Mouse (Mus musculus) thymus, postnatal 10 days (tissue): ENCODE results near the gene Prkn.

Source experiments
- DNase-seq, 2 experiments: peaks; one replicate each; pipeline ENCODE4 v3.0.0; 2021; ENCODE audit warnings: low spot score in 2 of 2

Prkn gene

GRCm38 (mm10) chr17:11642328-11642727, 802.1 kb downstream of the Prkn start:
- no peak for DNase-seq

- DNase-seq = no peak
Measured at GRCm38 (mm10) chr17:11644016-11644415, 803.8 kb downstream of the Prkn start.

- DNase-seq = no peak
Measured at GRCm38 (mm10) chr17:11644873-11645464, 804.8 kb downstream of the Prkn start.

GRCm38 (mm10) chr17:11656397-11656796, 816.2 kb downstream of the Prkn start:
- no peak for DNase-seq

GRCm38 (mm10) chr17:11656878-11657277, 816.7 kb downstream of the Prkn start:
- DNase-seq = no peak

- DNase-seq = no peak
Measured at GRCm38 (mm10) chr17:11661898-11662297, 821.7 kb downstream of the Prkn start.

- DNase-seq = no peak
Measured at GRCm38 (mm10) chr17:11663437-11663836, 823.3 kb downstream of the Prkn start.

- DNase-seq = no peak
Measured at GRCm38 (mm10) chr17:11664610-11665345, 824.6 kb downstream of the Prkn start.

- no peak for DNase-seq
Measured at GRCm38 (mm10) chr17:11679716-11680115, 839.5 kb downstream of the Prkn start.

GRCm38 (mm10) chr17:11680456-11680855, 840.3 kb downstream of the Prkn start:
- DNase-seq = no peak

- DNase-seq = no peak
Measured at GRCm38 (mm10) chr17:11681825-11682372, 841.7 kb downstream of the Prkn start.

- no peak for DNase-seq
Measured at GRCm38 (mm10) chr17:11705005-11705404, 864.8 kb downstream of the Prkn start.

- DNase-seq = no peak
Measured at GRCm38 (mm10) chr17:11705761-11706160, 865.6 kb downstream of the Prkn start.

- DNase-seq = no peak
Measured at GRCm38 (mm10) chr17:11712066-11712465, 871.9 kb downstream of the Prkn start.

GRCm38 (mm10) chr17:11719801-11720200, 879.6 kb downstream of the Prkn start:
- no peak for DNase-seq

- DNase-seq = no peak
Measured at GRCm38 (mm10) chr17:11721906-11722305, 881.7 kb downstream of the Prkn start.

- DNase-seq = no peak
Measured at GRCm38 (mm10) chr17:11722478-11722877, 882.3 kb downstream of the Prkn start.

- no peak for DNase-seq
Measured at GRCm38 (mm10) chr17:11724135-11724534, 884.0 kb downstream of the Prkn start.

GRCm38 (mm10) chr17:11727101-11727500, 886.9 kb downstream of the Prkn start:
- DNase-seq = no peak

- no peak for DNase-seq
Measured at GRCm38 (mm10) chr17:11728294-11728693, 888.1 kb downstream of the Prkn start.

GRCm38 (mm10) chr17:11730656-11731594, 890.7 kb downstream of the Prkn start:
- no peak for DNase-seq
